Mouse (Mus musculus): ENCODE data around the gene Tmem213. TPM values are rescaled to one million over a fixed set of nuclear protein-coding genes. Genes with fewer than 3 reads are reported as not detected.

Tmem213 gene
- total RNA-seq (2012; rRNA removed) = not detected in 2 replicates
- total RNA-seq (2014; rRNA removed) = not detected in 2 replicates
- polyA plus RNA-seq (2012; ENCODE audit: insufficient read length, low read depth) = not detected in 2 replicates

DNA sequence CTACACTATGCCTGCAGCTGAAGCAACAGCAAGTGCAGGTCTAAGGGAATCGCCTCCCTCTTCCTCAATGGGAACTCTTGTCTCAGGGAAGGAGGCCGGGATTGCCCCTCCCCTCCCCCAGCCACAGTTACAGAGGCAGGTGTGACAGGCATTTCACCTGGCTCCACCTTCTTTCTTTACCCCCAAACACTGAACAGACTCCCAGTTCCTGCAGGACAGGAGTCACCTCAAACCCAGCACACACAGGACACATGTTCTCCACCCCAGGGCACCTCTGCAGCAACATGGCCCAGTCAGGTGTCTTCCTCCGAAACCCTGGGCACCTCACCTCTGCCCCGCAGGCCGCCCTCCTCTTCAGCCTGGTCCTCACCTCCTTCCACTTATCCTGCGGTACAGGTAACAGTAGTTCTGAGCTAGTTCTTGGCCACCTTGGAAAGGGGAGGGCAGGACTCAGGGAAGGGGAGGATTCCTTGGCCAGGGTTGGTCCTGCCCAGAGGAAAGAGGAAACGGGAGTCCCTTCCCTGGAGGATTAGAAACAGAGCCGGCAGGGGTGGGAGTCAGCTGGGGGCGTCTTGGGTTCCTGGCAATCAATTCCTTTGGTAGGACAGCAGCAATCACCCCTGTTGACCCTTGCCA, at the start of gene Tmem213:
Tmem213 (plus strand) TSS at position 96 of the 636 bp plus-strand sequence.
- no peaks in the 10 kb centered on the region for H3K27me3 ChIP-seq (replicated peaks)
- TF ChIP-seq SIN3A (IDR thresholded peaks at IDR 0.05; ENCODE audit: low read length) = no peak
- no peak for TF ChIP-seq RCOR1 (conservative IDR thresholded peaks at IDR 0.05; ENCODE audit: low read depth, low read length)
- H3K9ac ChIP-seq (ENCODE audit: insufficient read depth, low read depth) = no peak within 1 kb of the TSS
- dilution Hi-C loops (cut with MboI; ENCODE audit: extremely low pct_ligation_motif_present, extremely low pct_unique_long_range_greater_than_20kb, low sequenced_read_pairs) (no loop called here), in situ Hi-C loops (cut with MboI; ENCODE audit: low pct_ligation_motif_present, low pct_unique_long_range_greater_than_20kb, low sequenced_read_pairs) (no loop called here)
- no peak for DNase-seq (ENCODE audit: extremely low read depth)
- H3K27ac ChIP-seq (ENCODE audit: insufficient read depth, low read depth) = no peak within 1 kb of the TSS
- H3K4me2 ChIP-seq (ENCODE audit: insufficient read depth, low read depth, poor library complexity, severe bottlenecking) = no peak within 1 kb of the TSS
- no peaks in the 10 kb centered on the region for H3K79me2 ChIP-seq (replicated peaks; ENCODE audit: control insufficient read depth, extremely low read depth, insufficient read depth, poor library complexity, severe bottlenecking)
- H3K4me3 ChIP-seq (replicated peaks in 1 of 3; ENCODE audit: low read depth in 2 of 3, low read length in 2 of 3, poor library complexity in 1 of 3) = no peak within 1 kb of the TSS
- no peaks in the 10 kb centered on the region for H3K36me3 ChIP-seq (replicated peaks in 1 of 2; ENCODE audit: control insufficient read depth in 1 of 2, insufficient read depth in 1 of 2, low read length in 1 of 2)
- H3K4me1 ChIP-seq (ENCODE audit: control insufficient read depth in 1 of 2, insufficient read depth in 2 of 2) = no peaks in the 10 kb centered on the region
- no peaks in the 10 kb centered on the region for H3K9me3 ChIP-seq (replicated peaks; ENCODE audit: low read length)

DNA sequence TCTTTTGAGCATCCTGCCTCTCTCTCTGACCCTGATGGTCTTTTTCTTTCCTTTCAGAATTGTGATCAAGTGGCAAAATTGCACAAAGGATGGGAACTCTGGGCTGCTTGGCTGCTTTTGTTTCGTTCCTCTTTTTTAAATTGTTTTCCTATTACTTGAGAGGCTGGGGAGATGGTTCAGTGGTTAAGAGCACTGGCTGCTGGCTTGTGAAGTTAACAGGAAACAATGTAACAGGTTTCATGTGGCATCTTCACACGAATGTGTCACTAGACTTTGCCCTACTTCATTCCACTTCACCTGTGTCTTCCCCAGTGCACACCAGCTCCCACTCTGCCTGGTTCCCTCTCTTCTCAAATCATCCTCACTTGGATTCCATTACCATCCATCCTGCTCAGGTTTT, 44.4 kb upstream of the Tmem213 start:
- H3K27me3 ChIP-seq (replicated peaks) = no peaks in the 10 kb centered on the region
- dilution Hi-C loops (cut with MboI; ENCODE audit: extremely low pct_ligation_motif_present, extremely low pct_unique_long_range_greater_than_20kb, low sequenced_read_pairs) = no loop called here
- no peaks in the 10 kb centered on the region for H3K79me2 ChIP-seq (replicated peaks; ENCODE audit: control insufficient read depth, extremely low read depth, insufficient read depth, poor library complexity, severe bottlenecking)
- H3K4me3 ChIP-seq (replicated peaks in 1 of 3; ENCODE audit: low read depth in 2 of 3, low read length in 2 of 3, poor library complexity in 1 of 3) = no peak overlapping the region
- H3K4me2 ChIP-seq (ENCODE audit: insufficient read depth, low read depth, poor library complexity, severe bottlenecking) = no peak overlapping the region
- no peaks in the 10 kb centered on the region for H3K36me3 ChIP-seq (replicated peaks in 1 of 2; ENCODE audit: control insufficient read depth in 1 of 2, insufficient read depth in 1 of 2, low read length in 1 of 2)
- TF ChIP-seq ELF1 (IDR thresholded peaks at IDR 0.05; ENCODE audit: low read depth, low read length) (no peak), HCFC1 (IDR thresholded peaks at IDR 0.05; ENCODE audit: low read depth, low read length) (no peak), USF2 (conservative IDR thresholded peaks at IDR 0.05; ENCODE audit: low read depth, low read length) (no peak), POLR2A (IDR thresholded peaks at IDR 0.05; ENCODE audit: low read depth, low read length) (no peak), NELFE (IDR thresholded peaks at IDR 0.05; ENCODE audit: low read depth, low read length) (no peak), CTCF (conservative IDR thresholded peaks at IDR 0.05 in 1 of 2, IDR thresholded peaks at IDR 0.05 in 1 of 2; ENCODE audit: low read depth in 2 of 2, low read length in 2 of 2) (no peak), GABPA (IDR thresholded peaks at IDR 0.05; ENCODE audit: insufficient replicate concordance, low read depth, low read length) (no peak), POLR2AphosphoS2 (IDR thresholded peaks at IDR 0.05; ENCODE audit: low read depth, low read length) (no peak), MAFK (IDR thresholded peaks at IDR 0.05; ENCODE audit: insufficient replicate concordance, low read length) (no peak), KAT2A (IDR thresholded peaks at IDR 0.05; ENCODE audit: insufficient replicate concordance, low read length) (no peak), IRF4 (IDR thresholded peaks at IDR 0.05; ENCODE audit: low read depth, low read length) (no peak), MAZ (IDR thresholded peaks at IDR 0.05; ENCODE audit: low read depth, low read length) (no peak), RCOR1 (conservative IDR thresholded peaks at IDR 0.05; ENCODE audit: low read depth, low read length) (no peak), TCF12 (IDR thresholded peaks at IDR 0.05; ENCODE audit: low read depth, low read length) (no peak), MEF2A (IDR thresholded peaks at IDR 0.05; ENCODE audit: borderline replicate concordance, low read depth, low read length) (no peak), MAX (IDR thresholded peaks at IDR 0.05; ENCODE audit: low read length) (no peak), CHD2 (IDR thresholded peaks at IDR 0.05; ENCODE audit: low read length) (no peak)
- H3K9ac ChIP-seq (ENCODE audit: insufficient read depth, low read depth) = no peak overlapping the region
- H3K9me3 ChIP-seq (replicated peaks; ENCODE audit: low read length) = peaks cover 20% of the 10 kb centered on the region
- in situ Hi-C loops (cut with MboI; ENCODE audit: low pct_ligation_motif_present, low pct_unique_long_range_greater_than_20kb, low sequenced_read_pairs) = loop anchor here (10.0 kb wide), 1 partner anchor 470 kb away; no protein-coding TSS in a partner anchor
- no peak overlapping the region for H3K27ac ChIP-seq (ENCODE audit: insufficient read depth, low read depth)
- H3K4me1 ChIP-seq (ENCODE audit: control insufficient read depth in 1 of 2, insufficient read depth in 2 of 2) = peaks cover 2 to 15% of the 10 kb centered on the region in 2 experiments; a peak in 1 of 4 replicates
- no peak for DNase-seq (ENCODE audit: extremely low read depth)

Data from CH12.LX (cell line).